Mouse (Mus musculus): Measurements from ENCODE around the gene Fto.

Fto gene

GRCm38 (mm10) chr8:91312835-91313832 is at the start of gene Fto, which contains the start of gene Rpgrip1l:
Fto (plus strand) TSS chr8:91313525.
Rpgrip1l (minus strand) TSS chr8:91313262.
- DNase-seq (ENCODE audit: low read depth, low spot score), result peak; percentile 100

- DNase-seq (ENCODE audit: low read depth, low spot score), result no peak
Observed at GRCm38 (mm10) chr8:91263939-91264338, 49.4 kb upstream of the Fto start.

DNA sequence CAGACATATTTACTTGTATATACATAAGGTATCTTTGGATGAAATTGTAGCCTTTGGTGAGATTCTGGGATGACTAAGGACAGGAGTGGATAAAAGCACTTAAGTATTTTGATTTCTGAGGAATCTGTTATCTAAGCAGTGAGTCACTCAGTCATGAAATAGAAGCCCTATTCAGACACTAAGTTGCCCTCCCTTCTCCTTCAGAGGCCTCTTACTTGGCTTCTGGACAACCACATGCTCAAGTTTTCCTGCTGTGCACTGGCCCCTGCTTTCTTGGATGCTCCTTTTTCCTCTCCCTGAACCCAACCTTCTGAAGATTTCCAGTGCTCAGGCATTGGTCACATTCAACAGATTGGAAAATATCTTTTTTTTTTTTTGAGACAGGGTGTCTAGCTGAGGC is 48.8 kb upstream of the Fto start:
- no peak for DNase-seq (ENCODE audit: low read depth, low spot score)

DNA sequence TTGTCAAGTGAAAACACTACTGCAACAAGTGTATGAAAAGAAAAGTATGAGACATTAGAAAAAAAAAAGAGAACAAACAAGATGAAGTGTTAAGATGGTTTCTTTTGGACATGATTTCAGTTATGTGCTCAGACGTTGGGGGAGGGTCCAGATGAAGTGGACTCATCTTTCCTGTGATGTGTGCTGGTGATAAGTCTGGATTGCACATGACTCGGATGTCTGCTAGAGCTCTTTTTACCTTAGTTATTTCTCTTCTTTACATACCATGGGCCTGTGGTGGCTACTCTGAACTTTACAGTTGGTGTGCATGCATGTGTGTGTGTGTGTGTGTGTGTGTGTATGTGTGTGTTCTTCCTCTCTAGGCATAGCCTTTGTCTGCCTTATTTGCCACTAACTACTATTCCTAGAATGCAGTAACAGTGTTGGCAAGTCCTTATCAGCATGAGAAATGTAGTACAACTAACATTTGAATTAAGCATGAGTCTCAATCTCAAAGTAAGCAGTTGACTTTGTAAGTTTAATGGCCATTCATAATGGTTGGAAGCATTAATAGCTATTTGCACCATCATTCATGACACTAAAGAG is 43.9 kb upstream of the Fto start:
- DNase-seq (ENCODE audit: low read depth, low spot score), result no peak

DNA sequence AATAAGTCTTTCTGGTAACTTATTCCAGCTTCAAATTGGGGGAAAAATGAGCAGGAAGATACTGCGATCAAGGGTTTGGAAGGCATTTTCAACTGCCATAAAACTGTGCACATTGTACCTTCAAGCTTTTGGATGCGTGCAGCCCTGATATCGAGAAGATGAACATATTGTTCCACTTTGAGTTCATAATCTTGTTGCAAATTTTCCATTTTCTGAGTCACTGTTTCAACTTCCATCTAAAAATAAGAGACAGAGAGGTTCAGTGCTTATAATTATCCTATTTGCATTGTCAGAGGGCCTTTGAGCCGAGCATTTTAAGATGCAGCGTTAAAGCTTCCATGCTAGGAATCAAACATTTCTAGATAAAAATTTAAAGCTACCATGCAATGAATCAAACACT is 39.8 kb upstream of the Fto start:
- DNase-seq (ENCODE audit: low read depth, low spot score), result no peak

- DNase-seq (ENCODE audit: low read depth, low spot score), result peak; percentile 73
Observed at GRCm38 (mm10) chr8:91276337-91276736, 37.0 kb upstream of the Fto start.

DNA sequence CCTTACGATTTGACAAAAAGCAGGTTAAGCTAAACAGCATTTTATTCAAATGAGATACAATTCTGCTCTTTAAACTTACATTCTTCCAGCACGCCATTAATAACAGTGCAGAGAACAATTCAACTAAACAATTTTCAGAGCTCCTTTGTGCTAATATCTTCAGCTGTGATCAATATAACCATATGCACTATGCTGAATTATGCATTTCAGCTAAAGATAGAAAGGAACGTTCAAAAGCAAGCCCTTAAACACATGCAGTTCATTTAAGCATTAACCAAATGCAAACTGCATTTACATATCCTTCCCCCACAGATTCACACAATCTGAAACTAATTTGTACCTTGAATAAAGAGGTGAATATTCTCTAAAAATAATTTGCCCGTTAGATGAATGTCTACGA is 35.3 kb upstream of the Fto start:
- no peak for DNase-seq (ENCODE audit: low read depth, low spot score)

DNA sequence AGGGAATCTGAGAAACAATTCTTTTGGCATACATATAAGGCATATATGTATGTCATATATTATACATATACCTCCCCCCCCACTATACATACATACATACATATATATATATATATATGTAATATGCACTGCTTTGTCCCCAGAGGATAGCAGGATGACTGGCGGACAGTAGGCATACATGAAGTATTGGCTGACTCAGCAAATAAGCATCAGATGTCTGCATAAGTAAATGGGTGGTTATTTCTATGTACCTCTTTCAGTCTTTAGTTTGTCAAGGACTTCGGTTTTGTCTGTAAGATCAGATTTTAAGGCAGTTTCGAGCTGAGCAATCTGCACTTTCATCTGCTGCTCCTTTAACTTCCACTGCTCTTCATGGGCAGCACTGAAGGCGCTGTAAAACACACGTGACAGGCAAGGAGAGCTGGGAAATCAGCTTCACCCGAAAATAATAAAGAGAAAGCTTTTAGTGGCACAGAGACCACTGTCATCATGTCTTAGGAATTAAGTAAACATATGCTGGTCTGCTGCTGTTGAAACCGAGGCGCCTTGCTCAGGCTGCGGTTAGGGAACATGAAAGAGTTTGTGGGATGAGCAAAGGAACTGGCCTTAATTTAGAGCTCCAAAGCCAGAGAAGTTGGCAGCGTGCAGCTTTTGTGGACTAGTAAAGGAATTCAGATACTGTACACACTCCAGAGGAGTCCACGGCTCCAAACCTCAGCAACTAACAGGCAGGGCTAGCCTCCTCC is 32.7 kb upstream of the Fto start:
- DNase-seq (ENCODE audit: low read depth, low spot score), result no peak

DNA sequence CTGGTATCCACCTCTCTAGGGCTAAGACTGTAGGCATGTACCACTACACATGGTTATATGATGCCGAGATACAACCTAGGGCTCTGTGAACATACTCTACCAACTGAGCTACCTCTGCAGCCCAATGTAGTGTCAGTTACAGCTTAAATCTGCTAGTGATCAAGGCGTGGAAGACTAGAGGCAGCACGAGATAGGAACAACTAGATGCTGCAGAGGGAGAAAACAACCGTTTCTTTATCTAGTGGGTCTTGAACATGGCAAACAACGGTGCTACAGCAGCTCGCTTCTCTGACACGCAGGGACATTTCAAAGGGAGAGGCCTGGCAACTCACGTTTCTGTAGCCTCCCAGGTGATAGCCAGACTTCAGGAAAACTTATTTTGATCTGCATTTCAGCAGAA is 31.8 kb upstream of the Fto start:
- DNase-seq (ENCODE audit: low read depth, low spot score), result no peak

DNA sequence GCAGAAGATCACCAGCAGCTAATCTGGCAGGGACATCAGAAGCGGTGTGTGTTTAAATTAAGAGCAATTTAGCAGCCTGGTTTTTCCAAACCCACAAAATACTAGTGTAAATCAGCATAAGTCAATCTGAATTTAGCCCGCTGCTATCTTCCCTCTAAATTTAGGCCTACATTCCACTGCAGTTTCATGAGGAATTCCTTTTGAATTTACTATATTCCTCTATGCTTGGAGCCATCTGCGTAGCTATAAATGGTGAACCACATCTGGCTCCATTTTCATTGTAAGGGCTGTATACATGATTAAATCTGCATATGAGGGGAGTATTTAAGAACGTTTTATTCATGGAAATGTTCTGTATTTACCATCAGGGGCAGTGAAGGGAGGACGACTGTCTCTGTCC is 30.7 kb upstream of the Fto start:
- DNase-seq (ENCODE audit: low read depth, low spot score), result no peak

DNA sequence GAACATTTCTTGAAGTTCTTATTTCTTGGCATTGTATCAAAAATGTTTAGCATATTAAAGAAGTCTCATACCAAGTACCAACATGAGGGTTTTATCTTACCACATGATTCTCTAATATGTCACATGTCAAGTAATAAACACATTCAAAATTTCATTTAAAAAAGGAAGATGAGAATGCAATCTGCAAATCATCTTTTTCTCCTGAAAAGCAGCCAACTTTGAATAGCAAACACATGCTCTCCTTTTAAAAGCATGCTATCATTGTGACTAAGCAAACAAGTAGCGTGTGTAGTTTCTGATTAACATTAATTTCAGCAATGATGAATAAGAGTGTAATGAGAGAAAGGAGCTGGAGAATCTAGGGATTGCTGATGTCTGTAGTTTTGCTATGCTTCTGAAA is 29.5 kb upstream of the Fto start:
- no peak for DNase-seq (ENCODE audit: low read depth, low spot score)

- no peak for DNase-seq (ENCODE audit: low read depth, low spot score)
Observed at GRCm38 (mm10) chr8:91286237-91286636, 27.1 kb upstream of the Fto start.

DNA sequence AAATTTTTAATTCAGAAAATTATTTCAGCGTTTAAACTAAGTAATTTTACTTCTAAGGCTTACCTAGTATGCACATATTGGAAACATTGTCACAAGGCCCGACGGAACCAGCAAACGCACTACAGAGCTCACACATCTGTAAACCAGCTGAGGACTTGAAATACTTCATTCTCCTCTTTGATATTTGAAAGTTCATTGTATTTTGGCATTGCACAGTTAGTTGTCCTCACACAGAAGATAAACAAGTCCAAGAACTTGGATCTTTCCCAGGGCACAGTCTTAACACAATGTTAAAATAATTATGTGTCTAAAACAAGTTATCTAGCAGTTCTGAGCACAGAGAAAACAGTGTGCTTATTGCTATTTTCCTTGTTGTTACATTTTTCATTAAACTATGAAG is 22.7 kb upstream of the Fto start:
- DNase-seq (ENCODE audit: low read depth, low spot score), result no peak

DNA sequence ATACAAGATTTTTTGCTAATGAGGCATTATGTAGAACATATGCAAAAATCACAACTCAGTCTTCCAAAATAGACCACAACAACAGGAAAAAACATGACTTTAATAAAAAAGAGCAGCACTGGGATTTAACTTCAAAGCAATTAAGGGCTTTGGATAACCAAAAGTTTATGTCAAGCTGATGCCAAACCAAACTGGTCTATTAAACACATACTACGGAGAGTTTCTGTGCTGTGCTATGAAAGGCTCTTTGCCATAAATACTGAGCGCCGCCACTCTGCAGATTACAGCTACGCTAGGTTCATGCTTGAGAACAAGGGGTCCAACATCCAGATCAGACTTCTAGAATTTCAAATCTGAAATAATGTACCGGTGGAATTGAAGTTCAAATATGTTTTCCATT is 17.5 kb upstream of the Fto start:
- DNase-seq (ENCODE audit: low read depth, low spot score), result no peak

DNA sequence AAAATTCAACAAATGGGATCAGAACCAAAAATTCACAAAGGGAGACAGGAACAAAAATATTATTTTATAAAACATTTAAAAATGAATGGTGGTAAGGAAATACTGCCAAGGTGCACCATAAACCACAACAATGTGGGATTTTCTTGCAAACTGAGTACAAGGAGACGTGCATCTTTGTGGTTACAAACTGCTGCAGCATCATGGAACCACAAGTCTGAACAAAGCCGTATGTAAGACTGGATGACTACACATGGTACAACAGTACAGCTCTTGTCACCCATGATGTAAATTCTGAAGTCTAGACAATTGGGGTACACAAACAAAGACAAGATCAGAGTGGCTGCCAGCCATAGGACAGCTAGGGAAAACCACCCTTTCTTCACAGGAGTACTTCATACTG is 14.7 kb upstream of the Fto start:
- no peak for DNase-seq (ENCODE audit: low read depth, low spot score)

DNA sequence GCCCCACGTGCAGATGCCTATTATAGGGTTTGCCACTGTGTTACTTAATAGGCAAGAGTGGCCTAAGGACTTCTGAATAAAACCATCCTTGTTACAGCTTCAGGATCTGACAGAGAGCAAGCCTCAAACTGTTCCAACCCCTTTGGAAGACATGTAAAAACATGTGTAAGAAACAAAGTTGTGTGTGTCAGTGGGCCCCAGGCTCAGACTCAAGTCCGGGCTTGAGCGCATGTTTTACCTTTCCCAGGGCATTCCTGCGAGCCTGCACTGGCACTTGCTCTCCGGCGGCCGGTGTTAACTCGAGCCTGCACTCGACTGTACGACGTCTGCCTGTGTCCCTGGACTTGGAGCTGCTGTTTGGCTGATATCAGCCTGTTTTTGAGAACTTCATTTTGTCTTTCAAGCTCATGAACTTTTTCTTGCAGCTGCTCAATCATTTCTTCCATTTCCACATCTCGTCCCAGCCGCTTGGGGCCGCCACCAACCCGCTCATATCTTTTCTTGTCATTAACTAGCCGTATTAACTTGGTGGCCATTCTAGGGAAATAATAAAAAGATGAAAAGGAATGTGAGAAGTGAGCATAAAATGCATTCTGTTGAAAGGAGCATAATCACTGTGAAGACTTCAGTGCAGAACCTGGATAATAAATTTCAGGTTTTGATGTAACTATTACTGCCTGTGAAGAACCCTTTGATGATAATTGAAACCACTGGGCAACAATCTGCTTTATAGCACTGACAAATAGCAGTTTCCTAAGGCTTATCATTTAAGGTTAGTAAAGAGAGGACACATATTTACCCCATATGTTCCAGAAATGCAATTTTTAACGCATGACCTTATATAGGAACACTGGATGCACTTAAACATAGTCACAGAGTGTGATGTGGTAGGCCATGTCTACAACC is 8.6 kb upstream of the Fto start:
- DNase-seq (ENCODE audit: low read depth, low spot score), result peak; percentile 17

DNA sequence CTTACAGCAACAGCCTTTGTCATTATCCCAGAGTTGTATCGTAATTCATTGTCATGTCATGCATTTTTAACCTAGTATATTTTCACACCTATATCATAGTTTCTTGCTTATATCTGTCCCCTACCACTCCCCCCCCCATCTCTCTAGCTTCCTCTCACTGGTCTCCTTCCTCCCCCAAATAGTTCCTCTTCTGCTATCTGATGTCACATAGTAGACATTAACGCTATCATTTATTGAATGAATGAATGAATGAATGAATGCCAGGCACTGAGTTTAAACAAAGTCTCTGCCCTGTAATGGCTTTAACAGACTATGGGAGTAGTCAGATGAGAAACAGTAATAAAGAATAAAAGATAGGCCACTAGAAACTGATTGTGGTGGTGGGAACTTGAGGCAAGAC is 983 bp upstream of the Fto start:
- DNase-seq (ENCODE audit: low read depth, low spot score), result no peak

DNA sequence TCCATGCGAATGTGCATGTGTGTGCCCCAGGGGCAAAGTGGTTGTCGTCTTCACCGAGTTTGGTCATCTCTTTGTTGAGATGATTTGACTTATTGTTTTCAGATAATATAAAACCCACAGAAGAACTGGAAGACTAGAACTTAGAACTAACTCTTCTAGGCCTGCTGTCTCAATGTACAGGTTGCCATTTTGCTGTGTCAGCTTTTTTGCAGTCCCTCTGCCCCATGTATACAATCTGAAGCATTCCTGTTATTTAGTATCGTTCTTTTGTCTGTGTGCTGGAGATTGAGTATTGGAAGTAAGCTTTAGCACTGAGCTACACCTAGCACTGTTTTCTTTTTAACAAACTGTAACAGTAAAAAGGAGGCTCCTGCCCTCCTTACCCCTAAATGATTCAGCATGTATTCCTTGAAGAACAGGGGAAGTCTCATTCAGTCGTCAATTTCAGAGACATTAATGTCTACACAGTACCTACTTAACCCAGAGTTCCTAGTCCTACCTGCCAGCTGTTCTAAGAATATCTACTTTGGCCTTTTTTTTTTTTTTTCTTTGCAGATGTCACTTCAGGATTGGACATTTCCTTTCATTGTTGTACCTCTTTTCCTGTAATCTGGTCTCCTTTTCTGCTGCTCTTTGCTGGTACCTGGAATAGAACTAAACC is 4.4 kb downstream of the Fto start:
- no peak for DNase-seq (ENCODE audit: low read depth, low spot score)

- DNase-seq (ENCODE audit: low read depth, low spot score), result no peak
Observed at GRCm38 (mm10) chr8:91318938-91319729, 5.8 kb downstream of the Fto start.

DNA sequence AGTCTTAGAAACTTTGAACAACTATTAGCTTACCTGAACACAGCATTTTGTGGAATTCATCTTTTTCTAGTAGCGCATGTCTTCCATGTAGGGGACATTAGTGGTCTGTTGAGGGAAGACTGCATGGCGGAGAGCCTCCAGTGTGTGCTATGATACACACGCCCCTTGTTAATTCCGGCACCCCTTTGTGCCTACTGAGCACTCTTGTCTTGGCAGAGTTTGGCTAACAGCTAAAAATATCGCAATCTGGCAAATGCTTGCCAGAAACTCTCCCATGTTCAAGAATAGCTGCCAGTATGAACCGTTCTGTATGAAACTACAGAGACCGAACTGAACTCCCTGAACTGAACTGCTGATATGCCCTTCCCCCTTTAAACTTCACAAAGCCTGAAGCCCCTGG is 10.2 kb downstream of the Fto start:
- DNase-seq (ENCODE audit: low read depth, low spot score), result no peak

Data from R1 (cell line).